Comparison of ENCODE assay signal across 13 mouse cellular contexts in genomic region chr17:33969394-33969793, GRCm38 (mm10). TPM values are rescaled to one million over a fixed set of nuclear protein-coding genes. Genes with fewer than 3 reads are reported as not detected.
DNase-seq lines count a peak whose midpoint lies in the region.
"Had no signal": no experiment of that assay in that cellular context is flagged by ENCODE, and none has a peak within 500 bp of the region (broad histone marks: within the 10 kb centered on the region; RNA-seq: fewer than 3 reads in every experiment).

No protein-coding gene starts in this region.

- no peaks in the 10 kb centered on the region for H3K4me1 ChIP-seq in embryonic facial prominence, embryonic 10.5 days
- H3K4me1 ChIP-seq: limb, embryonic 10.5 days had no signal

- WGBS in embryonic facial prominence, embryonic 10.5 days = 76% methylated on average over 4 of the region's 4 CpGs

- intact Hi-C loops in gastrocnemius, postnatal 36 days (cut with DNase I) = loop anchor here (1.0 kb wide), 1 partner anchor 1333 kb away; no protein-coding TSS in a partner anchor

- no peak overlapping the region for H3K4me3 ChIP-seq in embryonic facial prominence, embryonic 10.5 days
- H3K4me3 ChIP-seq: limb, embryonic 10.5 days had no signal

- H3K9me3 ChIP-seq in embryonic facial prominence, embryonic 10.5 days = 0 out of 2 replicates have a peak, but pooled peaks cover 3% of the 10 kb centered on the region
- H3K9me3 ChIP-seq: limb, embryonic 10.5 days had no signal

- H3K36me3 ChIP-seq in embryonic facial prominence, embryonic 10.5 days (replicated peaks) = peaks cover 22% of the 10 kb centered on the region

- peak; percentile 83 for DNase-seq in heart, adult 11 months
- no peak for DNase-seq in heart, adult 9 months (ENCODE audit: low spot score in 2 of 2)
- peak; percentile 33 for DNase-seq in lung, postnatal 36 days
- no peak for DNase-seq in lung, postnatal 10 days
- peak; percentile 42 for DNase-seq in CD4-positive helper T cell, adult 2 months (ENCODE audit: low read depth, low spot score)
- DNase-seq in induced T-regulatory cell, adult 2 months (ENCODE audit: low read depth) = peak; percentile 74
- no peak for DNase-seq in embryonic facial prominence, embryonic 10.5 days (ENCODE audit: low spot score)
- DNase-seq in gastrocnemius, postnatal 36 days = no peak
- DNase-seq: adrenal gland, postnatal 25 days; cerebellum, postnatal 36 days; heart, postnatal 4 days; thymus, adult 18-20 months had no signal

- no peaks in the 10 kb centered on the region for H3K27me3 ChIP-seq in embryonic facial prominence, embryonic 10.5 days (replicated peaks; ENCODE audit: low read depth, poor library complexity, severe bottlenecking)

- H3K27ac ChIP-seq in embryonic facial prominence, embryonic 10.5 days (replicated peaks) = no peak overlapping the region
- H3K27ac ChIP-seq: limb, embryonic 10.5 days had no signal

RNA-seq across cellular contexts. Expression of gene Rps18, which starts 13.6 kb away (rescaled TPM):
- polyA plus RNA-seq in embryonic facial prominence, embryonic 10.5 days (2016; fragmentation: Nextera tagmentation; extraction: Ambion mirVana) = 1,569 and 1,593 TPM in 2 replicates
- 100 to 1,000 TPM; 282 to 369 TPM for total RNA-seq in gastrocnemius, postnatal 36 days (2021)

RNA-seq across cellular contexts. Expression of gene Vps52, which starts 13.8 kb away (rescaled TPM):
- polyA plus RNA-seq in embryonic facial prominence, embryonic 10.5 days (2016; fragmentation: Nextera tagmentation; extraction: Ambion mirVana) = 48.2 and 51.5 TPM in 2 replicates
- total RNA-seq in gastrocnemius, postnatal 36 days (2021) = 10 to 100 TPM; 30.5 to 30.6 TPM

RNA-seq across cellular contexts. Expression of gene B3galt4, which starts 18.1 kb away (rescaled TPM):
- polyA plus RNA-seq in embryonic facial prominence, embryonic 10.5 days (2016; fragmentation: Nextera tagmentation; extraction: Ambion mirVana) = 3.6 and 4.5 TPM in 2 replicates
- 1 to 10 TPM; 1.5 to 1.6 TPM for total RNA-seq in gastrocnemius, postnatal 36 days (2021)

RNA-seq across cellular contexts. Expression of gene Wdr46, which starts 28.9 kb away (rescaled TPM):
- polyA plus RNA-seq in embryonic facial prominence, embryonic 10.5 days (2016; fragmentation: Nextera tagmentation; extraction: Ambion mirVana) = 62.1 and 66.0 TPM in 2 replicates
- 1 to 10 TPM; 8.4 to 9.7 TPM for total RNA-seq in gastrocnemius, postnatal 36 days (2021)

RNA-seq across cellular contexts. Expression of gene Pfdn6, which starts 29.3 kb away (rescaled TPM):
- 233 and 235 TPM in 2 replicates for polyA plus RNA-seq in embryonic facial prominence, embryonic 10.5 days (2016; fragmentation: Nextera tagmentation; extraction: Ambion mirVana)
- 10 to 100 TPM; 56.7 to 58.6 TPM for total RNA-seq in gastrocnemius, postnatal 36 days (2021)

Comparison
In these comparisons a context has a peak if more than half of its experiments do, and no peak if none do; other contexts are left out.
1. DNase-seq: peak in heart, adult 11 months (single experiment), lung, postnatal 36 days (single experiment), CD4-positive helper T cell, adult 2 months (single experiment) and induced T-regulatory cell, adult 2 months (single experiment); none in heart, adult 9 months (0 of 2), lung, postnatal 10 days (single experiment), embryonic facial prominence, embryonic 10.5 days (single experiment) and gastrocnemius, postnatal 36 days (0 of 2).